Mouse (Mus musculus): ENCODE results near the gene Dysf. TPM values are rescaled to one million over a fixed set of nuclear protein-coding genes. Genes with fewer than 3 reads are reported as not detected.
A peak's percentile ranks its signal among the peaks of the same experiment; 100 is the strongest.
"Not testable (repeated sequence)": the region's sequence is repeated elsewhere in the genome, so short reads cannot be mapped to it uniquely, and the experiment has no call there.

The Dysf gene
- polyA plus RNA-seq, 1 experiment: 1.7 TPM

DNA sequence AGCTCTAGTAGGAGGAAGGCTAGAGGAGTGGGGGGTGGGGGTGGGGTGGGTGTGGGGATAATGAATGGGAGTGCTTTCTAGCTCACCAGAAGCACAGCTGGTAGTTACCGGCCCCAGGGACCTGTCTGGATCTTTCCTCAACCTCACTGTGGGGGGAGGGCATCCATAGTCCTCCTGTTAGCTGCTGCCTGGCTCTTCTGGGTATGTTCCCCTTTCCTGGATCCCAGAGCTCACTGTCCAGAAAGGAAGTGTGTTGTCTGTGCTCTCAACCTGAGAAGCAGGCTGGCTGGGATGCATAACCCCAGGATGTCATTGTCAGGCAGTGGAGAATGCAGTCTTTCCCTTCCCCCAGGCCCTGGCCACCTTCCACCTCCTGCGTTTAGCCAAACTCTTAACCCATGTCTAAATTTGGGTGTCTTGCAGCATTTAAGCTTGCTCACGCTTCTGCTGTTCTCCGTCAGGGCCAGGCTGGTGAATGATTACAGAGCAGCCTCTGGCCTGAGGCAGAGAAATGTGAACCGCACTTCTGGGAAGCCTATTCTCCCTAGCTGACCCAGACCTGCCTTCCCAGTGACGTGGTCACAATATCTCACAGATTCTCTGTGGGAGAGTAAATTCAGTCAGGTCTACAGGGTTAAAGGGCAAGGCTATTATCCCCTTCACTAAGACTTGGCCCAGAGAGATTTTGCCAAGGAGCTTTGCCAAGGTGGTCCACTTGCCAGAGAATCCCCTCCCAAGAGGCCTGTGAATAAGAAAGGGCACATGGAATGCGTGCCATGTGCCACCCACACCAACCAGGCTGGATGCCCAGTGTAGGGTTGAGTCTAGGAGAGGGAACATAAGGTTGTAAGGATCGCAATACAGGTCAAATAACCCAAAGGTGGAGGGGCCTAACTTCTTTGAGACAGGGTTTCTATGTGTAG lies 2.2 kb downstream of the Dysf start:
- H3K4me3 ChIP-seq (ENCODE audit: control insufficient read depth, low read depth, low read length): peak overlapping the region; percentile 19
- no peak overlapping the region for H3K27ac ChIP-seq (ENCODE audit: control insufficient read depth, insufficient read depth, low read depth, low read length)
- no peak for TF ChIP-seq POLR2A (IDR thresholded peaks at IDR 0.05; ENCODE audit: control insufficient read depth, low read depth, low read length)
- TF ChIP-seq CTCF (IDR thresholded peaks at IDR 0.05; ENCODE audit: control insufficient read depth, insufficient read depth, insufficient replicate concordance, low read depth, low read length): no peak
- H3K36me3 ChIP-seq (ENCODE audit: control insufficient read depth, insufficient read depth, low read length): no peaks in the 10 kb centered on the region
- H3K4me1 ChIP-seq (ENCODE audit: control insufficient read depth, insufficient read depth, low read length): peaks cover 4% of the 10 kb centered on the region
- peaks cover 3% of the 10 kb centered on the region; the same call in 1 of the 2 replicates for H3K27me3 ChIP-seq (ENCODE audit: control insufficient read depth, insufficient read depth, low read length)

DNA sequence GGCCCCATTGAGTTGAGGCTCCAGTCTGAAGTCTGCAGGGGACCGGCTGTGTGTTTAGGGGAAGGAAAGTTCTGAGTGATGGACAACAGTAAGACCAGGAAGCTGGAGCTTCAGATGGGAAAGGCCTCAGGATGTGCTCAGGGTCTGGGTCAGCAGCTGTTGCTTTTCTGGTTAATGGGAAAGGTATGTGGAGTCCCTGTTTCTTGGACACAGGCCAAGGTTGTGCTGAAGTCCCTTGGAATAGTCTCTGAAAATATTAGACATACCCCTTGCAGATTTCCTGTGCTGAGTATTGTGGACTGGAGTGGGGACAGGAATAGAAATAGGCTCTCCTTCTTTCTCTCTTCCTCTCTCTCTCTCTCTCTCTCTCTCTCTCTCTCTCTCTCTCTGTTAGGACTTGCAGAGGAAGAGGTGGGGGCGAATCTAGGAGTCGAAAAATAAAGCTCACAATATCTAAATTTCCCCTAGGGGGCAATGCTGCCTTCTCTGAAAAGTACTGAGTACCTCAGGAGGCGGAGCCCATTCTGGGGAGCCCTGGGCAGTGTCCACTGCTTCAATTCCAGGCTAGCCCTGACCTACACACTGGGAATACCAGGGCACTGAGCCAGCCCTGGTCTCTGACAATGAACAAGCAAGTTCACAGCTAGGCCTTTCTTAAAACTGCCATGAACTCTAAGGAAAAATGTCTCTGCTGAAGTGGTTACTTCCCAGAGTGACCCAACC lies 6.7 kb downstream of the Dysf start:
- peaks cover 11% of the 10 kb centered on the region for H3K4me1 ChIP-seq (ENCODE audit: control insufficient read depth, insufficient read depth, low read length)
- not testable (repeated sequence) for H3K27ac ChIP-seq (ENCODE audit: control insufficient read depth, insufficient read depth, low read depth, low read length); H3K27me3 ChIP-seq (ENCODE audit: control insufficient read depth, insufficient read depth, low read length); H3K4me3 ChIP-seq (ENCODE audit: control insufficient read depth, low read depth, low read length); H3K36me3 ChIP-seq (ENCODE audit: control insufficient read depth, insufficient read depth, low read length)

DNA sequence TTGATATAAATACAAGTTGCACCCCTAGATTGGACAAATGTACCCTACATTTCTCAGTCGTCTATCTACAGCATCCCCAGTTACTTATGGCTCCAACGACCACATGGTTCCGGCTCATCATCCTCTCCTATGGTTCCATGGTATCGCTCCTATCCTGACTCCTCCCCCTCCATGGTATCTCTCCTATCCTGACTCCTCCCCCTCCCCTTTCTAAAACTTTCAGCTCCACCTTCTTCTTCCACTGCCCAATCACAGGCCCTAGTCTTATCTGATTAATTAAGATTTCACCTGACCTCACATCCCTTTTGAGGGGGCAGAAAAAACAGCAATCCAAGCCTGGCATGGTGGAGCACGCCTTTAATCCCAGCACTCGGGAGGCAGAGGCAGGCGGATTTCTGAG lies 8.5 kb downstream of the Dysf start:
- Histone ChIP-seq H3K36me3 (ENCODE audit: control insufficient read depth, insufficient read depth, low read length) (no peaks in the 10 kb centered on the region), H3K27ac (ENCODE audit: control insufficient read depth, insufficient read depth, low read depth, low read length) (no peak overlapping the region), H3K27me3 (ENCODE audit: control insufficient read depth, insufficient read depth, low read length) (no peaks in the 10 kb centered on the region), H3K4me1 (ENCODE audit: control insufficient read depth, insufficient read depth, low read length) (peaks cover 11% of the 10 kb centered on the region), H3K4me3 (ENCODE audit: control insufficient read depth, low read depth, low read length) (no peak overlapping the region)
- TF ChIP-seq POLR2A (IDR thresholded peaks at IDR 0.05; ENCODE audit: control insufficient read depth, low read depth, low read length) (no peak), CTCF (IDR thresholded peaks at IDR 0.05; ENCODE audit: control insufficient read depth, insufficient read depth, insufficient replicate concordance, low read depth, low read length) (no peak)

DNA sequence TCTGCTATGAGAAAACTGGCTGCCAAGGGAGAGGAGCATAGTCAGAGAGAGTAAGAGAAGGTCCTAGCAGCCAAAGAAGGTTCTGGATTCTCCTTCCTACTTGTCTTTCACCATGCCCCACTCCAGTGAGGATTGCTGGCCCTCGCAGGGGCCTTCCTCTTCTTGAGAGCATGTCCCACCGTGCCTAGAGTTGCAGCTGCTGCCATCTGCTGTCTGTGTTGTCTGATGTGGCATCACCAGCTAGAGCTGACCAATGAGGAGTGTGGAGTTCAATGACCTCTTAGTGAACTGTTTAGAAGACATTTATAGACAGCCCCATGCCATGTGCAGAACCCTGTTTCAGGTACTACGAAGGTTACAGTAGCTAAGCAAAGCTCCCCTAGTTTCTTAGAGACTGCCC lies 9.0 kb downstream of the Dysf start:
- peaks cover 11% of the 10 kb centered on the region for H3K4me1 ChIP-seq (ENCODE audit: control insufficient read depth, insufficient read depth, low read length)
- H3K27me3 ChIP-seq (ENCODE audit: control insufficient read depth, insufficient read depth, low read length): no peaks in the 10 kb centered on the region
- H3K27ac ChIP-seq (ENCODE audit: control insufficient read depth, insufficient read depth, low read depth, low read length): no peak overlapping the region
- no peaks in the 10 kb centered on the region for H3K36me3 ChIP-seq (ENCODE audit: control insufficient read depth, insufficient read depth, low read length)
- H3K4me3 ChIP-seq (ENCODE audit: control insufficient read depth, low read depth, low read length): no peak overlapping the region
- TF ChIP-seq POLR2A (IDR thresholded peaks at IDR 0.05; ENCODE audit: control insufficient read depth, low read depth, low read length): no peak
- no peak for TF ChIP-seq CTCF (IDR thresholded peaks at IDR 0.05; ENCODE audit: control insufficient read depth, insufficient read depth, insufficient replicate concordance, low read depth, low read length)

DNA sequence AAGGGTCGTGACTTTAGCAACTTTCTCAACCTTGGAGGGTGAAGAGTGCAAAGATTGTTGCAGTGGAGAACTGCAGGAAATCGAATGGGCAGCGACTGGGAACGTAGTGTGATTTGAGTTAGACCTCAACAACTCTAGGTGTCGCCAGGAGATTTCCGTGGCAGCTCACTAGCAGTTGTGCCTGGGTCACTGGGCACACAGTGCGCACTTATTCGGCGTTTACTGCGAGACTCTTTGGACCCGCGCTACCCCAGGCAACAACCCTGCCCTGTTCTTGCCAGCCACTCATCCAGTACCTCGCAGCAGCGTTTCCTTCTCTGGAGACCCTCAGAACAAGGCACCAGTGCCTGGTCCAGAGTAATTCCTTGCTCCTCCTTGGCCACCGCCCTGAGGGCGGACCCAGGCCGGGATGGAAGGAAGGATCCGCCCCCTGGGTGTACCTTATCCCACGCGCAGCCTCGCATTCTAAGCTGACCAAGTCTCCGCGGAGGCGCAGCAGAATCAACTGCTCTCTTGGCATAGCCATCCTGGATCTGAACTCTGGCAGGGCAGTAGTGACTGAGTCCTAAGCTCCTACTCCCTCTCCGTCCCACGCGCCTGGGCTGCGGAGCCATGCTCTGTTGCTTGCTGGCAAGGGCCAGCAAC lies 10.6 kb downstream of the Dysf start:
- no peak for TF ChIP-seq POLR2A (IDR thresholded peaks at IDR 0.05; ENCODE audit: control insufficient read depth, low read depth, low read length)
- TF ChIP-seq CTCF (IDR thresholded peaks at IDR 0.05; ENCODE audit: control insufficient read depth, insufficient read depth, insufficient replicate concordance, low read depth, low read length): no peak
- Histone ChIP-seq H3K36me3 (ENCODE audit: control insufficient read depth, insufficient read depth, low read length) (no peaks in the 10 kb centered on the region), H3K27me3 (ENCODE audit: control insufficient read depth, insufficient read depth, low read length) (no peaks in the 10 kb centered on the region), H3K4me1 (ENCODE audit: control insufficient read depth, insufficient read depth, low read length) (peaks cover 11% of the 10 kb centered on the region), H3K27ac (ENCODE audit: control insufficient read depth, insufficient read depth, low read depth, low read length) (no peak overlapping the region), H3K4me3 (ENCODE audit: control insufficient read depth, low read depth, low read length) (peak overlapping the region; percentile 58)

DNA sequence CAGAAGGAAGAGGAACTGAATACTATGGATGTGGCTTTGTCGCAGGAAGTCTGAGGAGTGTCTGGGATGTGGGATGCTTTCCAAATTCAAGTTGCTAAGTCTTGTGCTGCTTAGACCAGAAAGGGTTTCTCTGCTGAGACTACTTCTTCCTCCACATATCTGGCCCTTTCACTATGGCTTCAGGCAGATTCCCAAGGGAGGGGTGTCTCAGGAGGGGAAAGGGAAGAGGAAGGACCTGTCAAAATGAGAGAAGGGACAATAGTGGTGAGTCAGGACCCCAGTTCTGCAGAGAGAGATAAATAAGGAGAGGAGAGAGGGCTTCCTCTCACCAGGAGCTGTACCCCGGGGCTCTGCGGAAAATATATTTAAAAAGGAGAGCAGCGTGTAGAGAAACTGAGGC lies 11.6 kb downstream of the Dysf start:
- Histone ChIP-seq H3K4me1 (ENCODE audit: control insufficient read depth, insufficient read depth, low read length) (peaks cover 11% of the 10 kb centered on the region), H3K27me3 (ENCODE audit: control insufficient read depth, insufficient read depth, low read length) (no peaks in the 10 kb centered on the region), H3K4me3 (ENCODE audit: control insufficient read depth, low read depth, low read length) (no peak overlapping the region), H3K27ac (ENCODE audit: control insufficient read depth, insufficient read depth, low read depth, low read length) (no peak overlapping the region), H3K36me3 (ENCODE audit: control insufficient read depth, insufficient read depth, low read length) (no peaks in the 10 kb centered on the region)
- TF ChIP-seq CTCF (IDR thresholded peaks at IDR 0.05; ENCODE audit: control insufficient read depth, insufficient read depth, insufficient replicate concordance, low read depth, low read length) (no peak), POLR2A (IDR thresholded peaks at IDR 0.05; ENCODE audit: control insufficient read depth, low read depth, low read length) (no peak)

DNA sequence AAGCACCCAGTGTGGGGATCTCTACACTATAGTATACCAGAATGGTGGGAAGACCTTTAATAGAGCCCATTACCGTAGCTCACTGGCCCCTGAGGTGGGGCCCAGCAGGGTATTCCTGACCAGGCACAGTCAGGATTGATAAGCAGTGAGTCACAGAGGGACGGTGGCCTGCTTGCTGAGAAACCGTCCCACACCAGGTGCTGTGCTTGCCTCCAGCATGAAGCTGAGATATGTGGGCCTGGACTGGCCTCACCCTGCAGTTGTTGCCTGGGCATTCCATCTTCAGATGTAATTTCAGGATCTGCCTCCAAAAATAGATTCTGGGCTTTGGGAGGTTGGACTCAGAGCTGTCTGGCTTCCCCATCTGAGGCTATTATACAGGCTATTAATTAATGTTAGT lies 13.6 kb downstream of the Dysf start:
- Histone ChIP-seq H3K4me3 (ENCODE audit: control insufficient read depth, low read depth, low read length) (no peak overlapping the region), H3K27ac (ENCODE audit: control insufficient read depth, insufficient read depth, low read depth, low read length) (no peak overlapping the region), H3K4me1 (ENCODE audit: control insufficient read depth, insufficient read depth, low read length) (peaks cover 11% of the 10 kb centered on the region), H3K36me3 (ENCODE audit: control insufficient read depth, insufficient read depth, low read length) (no peaks in the 10 kb centered on the region), H3K27me3 (ENCODE audit: control insufficient read depth, insufficient read depth, low read length) (no peaks in the 10 kb centered on the region)
- no peak for TF ChIP-seq POLR2A (IDR thresholded peaks at IDR 0.05; ENCODE audit: control insufficient read depth, low read depth, low read length)
- no peak for TF ChIP-seq CTCF (IDR thresholded peaks at IDR 0.05; ENCODE audit: control insufficient read depth, insufficient read depth, insufficient replicate concordance, low read depth, low read length)
